In genomic region chr1:37299540-37300491, GRCm38 (mm10) we compare ENCODE assay signal across 8 mouse cellular contexts. TPM values are rescaled to one million over a fixed set of nuclear protein-coding genes. Genes with fewer than 3 reads are reported as not detected.
A peak's percentile ranks its signal among the peaks of the same experiment; 100 is the strongest.
DNase-seq lines count a peak whose midpoint lies in the region; ATAC-seq lines count a peak whose summit lies in the region.

Gene Inpp4a (plus strand): TSS chr1:37299865.

- H3K36me3 ChIP-seq in hindbrain, embryonic 11.5 days (ENCODE audit: control insufficient read depth, insufficient read depth, low read length) = no peaks in the 10 kb centered on the region

- peak within 1 kb of the TSS; percentile 77 for H3K4me2 ChIP-seq in hindbrain, embryonic 11.5 days (replicated peaks; ENCODE audit: low read depth, low read length)

- H3K4me1 ChIP-seq in hindbrain, embryonic 11.5 days (replicated peaks; ENCODE audit: control insufficient read depth, insufficient read depth, low read length) = peaks cover 2% of the 10 kb centered on the region; the same call in 1 of the 2 replicates

- peak; percentile 93 for ATAC-seq in hindbrain, embryonic 11.5 days (ENCODE audit: low FRiP score)

- no peaks in the 10 kb centered on the region for H3K27me3 ChIP-seq in hindbrain, embryonic 11.5 days (ENCODE audit: control insufficient read depth, insufficient read depth, low read length)

- H3K4me3 ChIP-seq in hindbrain, embryonic 11.5 days (ENCODE audit: low read depth, low read length) = peak within 1 kb of the TSS; percentile 95

- no peaks in the 10 kb centered on the region for H3K9me3 ChIP-seq in hindbrain, embryonic 11.5 days (ENCODE audit: control insufficient read depth, low read length)

- no peak within 1 kb of the TSS for H3K27ac ChIP-seq in hindbrain, embryonic 11.5 days (ENCODE audit: low read depth, low read length)

- peak within 1 kb of the TSS; percentile 81 for H3K9ac ChIP-seq in hindbrain, embryonic 11.5 days (ENCODE audit: low read depth, low read length)

- peak; percentile 96 for DNase-seq in Muller cell, postnatal 12 days (ENCODE audit: inconsistent ontology term)
- peak; percentile 93 for DNase-seq in cerebellum, adult 9-11 months
- DNase-seq in frontal cortex, adult 2 months (ENCODE audit: extremely low spot score in 1 of 2, low spot score in 1 of 2) = peak; percentile 71 to 94
- peak; percentile 95 for DNase-seq in hindbrain, embryonic 11.5 days (ENCODE audit: low spot score)
- peak; percentile 94 to 97 for DNase-seq in layer of hippocampus, postnatal 10 days (ENCODE audit: low spot score in 2 of 2)
- peak; percentile 94 for DNase-seq in lung, postnatal 10 days
- peak; percentile 93 for DNase-seq in ovary, postnatal 36 days (ENCODE audit: low spot score)
- DNase-seq in thymus, postnatal 25 days = peak; percentile 96

- 2% methylated on average over 74 of the region's 77 CpGs for WGBS in hindbrain, embryonic 11.5 days

RNA-seq across cellular contexts. Expression of gene Inpp4a, which starts in this region (rescaled TPM):
- 85.8 and 89.0 TPM in 2 replicates for polyA plus RNA-seq in frontal cortex, adult 2 months (2012; rRNA removed)
- 22.2 and 27.2 TPM in 2 replicates for polyA plus RNA-seq in hindbrain, embryonic 11.5 days (2014; fragmentation: Nextera tagmentation; extraction: Ambion mirVana)
- total RNA-seq in layer of hippocampus, postnatal 10 days (2021) = 100 to 1,000 TPM; 114 to 119 TPM
